In the genomic region with DNA sequence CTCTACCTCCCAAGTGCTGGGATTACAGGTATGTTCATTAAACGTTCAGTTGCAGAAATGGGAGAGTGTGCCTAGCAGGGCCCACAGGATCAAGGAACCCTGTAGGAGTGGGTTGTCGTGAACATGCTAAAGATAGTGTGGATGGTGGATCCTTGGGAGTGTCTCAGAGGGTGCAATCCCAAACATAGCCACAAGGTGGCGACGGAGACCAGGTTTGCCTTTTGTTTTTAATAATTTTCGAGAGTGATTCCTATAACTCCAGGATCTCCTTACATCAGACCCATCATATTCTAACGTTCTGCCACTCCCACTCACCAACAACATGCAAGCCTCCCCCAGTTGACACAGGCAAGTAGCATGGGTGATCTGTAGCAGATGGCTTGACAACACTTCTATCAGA, we compare ENCODE assay signal across 9 mouse cellular contexts. TPM values are rescaled to one million over a fixed set of nuclear protein-coding genes. Genes with fewer than 3 reads are reported as not detected.
DNase-seq lines count a peak whose midpoint lies in the region; TF ChIP-seq lines count a peak whose summit lies in the region.
"Had no signal": no experiment of that assay in that cellular context is flagged by ENCODE, and none has a peak within 500 bp of the region (broad histone marks: within the 10 kb centered on the region; RNA-seq: fewer than 3 reads in every experiment).

No protein-coding gene starts in this region.

- no peaks in the 10 kb centered on the region for H3K9me3 ChIP-seq in MEL (replicated peaks; ENCODE audit: insufficient read depth, low read length)
- H3K9me3 ChIP-seq in hindbrain, embryonic 10.5 days, result no peaks in the 10 kb centered on the region
- H3K9me3 ChIP-seq: lung, embryonic 15.5 days had no signal

- TF ChIP-seq POLR2A in MEL (IDR thresholded peaks at IDR 0.05; ENCODE audit: control insufficient read depth in 1 of 2, insufficient read depth in 1 of 2, low read depth in 1 of 2, low read length in 2 of 2, poor library complexity in 1 of 2), result no peak

- H3K4me1 ChIP-seq in MEL (ENCODE audit: control insufficient read depth in 1 of 2, insufficient read depth in 2 of 2, low read length in 2 of 2), result 0 out of 4 replicates have a peak, but pooled peaks cover 0 to 10% of the 10 kb centered on the region in 2 experiments
- H3K4me1 ChIP-seq in hindbrain, embryonic 10.5 days (replicated peaks), result peaks cover 31% of the 10 kb centered on the region

- H3K36me3 ChIP-seq in MEL (ENCODE audit: control insufficient read depth in 1 of 2, insufficient read depth in 2 of 2, low read length in 2 of 2), result peaks cover 0 to 3% of the 10 kb centered on the region in 2 experiments; a peak in 2 of 4 replicates
- no peaks in the 10 kb centered on the region for H3K36me3 ChIP-seq in hindbrain, embryonic 10.5 days
- H3K36me3 ChIP-seq: lung, embryonic 15.5 days had no signal

- no peak for TF ChIP-seq EP300 in MEL (IDR thresholded peaks at IDR 0.05; ENCODE audit: low read depth in 1 of 2, low read length in 2 of 2)

- TF ChIP-seq RAD21 in MEL (IDR thresholded peaks at IDR 0.05; ENCODE audit: low read depth, low read length), result peak; percentile 99

- no peak overlapping the region for H3K27ac ChIP-seq in MEL (ENCODE audit: control insufficient read depth, low read depth, low read length)
- no peak overlapping the region for H3K27ac ChIP-seq in hindbrain, embryonic 10.5 days
- H3K27ac ChIP-seq: lung, embryonic 15.5 days had no signal

- TF ChIP-seq CTCF in MEL (IDR thresholded peaks at IDR 0.05 in 2 of 3, conservative IDR thresholded peaks at IDR 0.05 in 1 of 3; ENCODE audit: control insufficient read depth in 1 of 3, insufficient read depth in 1 of 3, low read depth in 2 of 3, low read length in 3 of 3, poor library complexity in 1 of 3, severe bottlenecking in 1 of 3), result peak in 2 of 3 experiments; percentile 84 to 99

- H3K79me2 ChIP-seq in MEL (ENCODE audit: control insufficient read depth, insufficient read depth, low read length, poor library complexity), result no peaks in the 10 kb centered on the region

- H3K27me3 ChIP-seq in MEL (ENCODE audit: control insufficient read depth in 1 of 2, insufficient read depth in 2 of 2, low read length in 2 of 2), result no peaks in the 10 kb centered on the region
- H3K27me3 ChIP-seq in hindbrain, embryonic 10.5 days (ENCODE audit: insufficient read depth, poor library complexity, severe bottlenecking), result peaks cover 15% of the 10 kb centered on the region; the same call in 1 of the 2 replicates
- H3K27me3 ChIP-seq: lung, embryonic 15.5 days had no signal

- DNase-seq in MEL (ENCODE audit: low read depth, low spot score), result peak; percentile 84
- DNase-seq in brain, embryonic 18.5 days (ENCODE audit: low read depth, low spot score), result peak; percentile 49
- DNase-seq in fibroblast of lung, adult 2 months (ENCODE audit: low read depth), result peak; percentile 54
- peak; percentile 82 for DNase-seq in hindbrain, embryonic 10.5 days (ENCODE audit: low spot score)
- peak; percentile 90 to 97 for DNase-seq in layer of hippocampus, postnatal 25 days (ENCODE audit: extremely low spot score in 1 of 2, low spot score in 1 of 2)
- peak; percentile 74 to 88 for DNase-seq in lung, postnatal 4 days
- peak; percentile 72 for DNase-seq in retina, postnatal 7 days (ENCODE audit: low read depth, low spot score)
- peak; percentile 49 for DNase-seq in yolk sac, embryonic 10.5 days (ENCODE audit: low spot score)

- WGBS in hindbrain, embryonic 10.5 days, result 6% methylated on average over 6 of the region's 6 CpGs

- no peak overlapping the region for H3K4me3 ChIP-seq in MEL (ENCODE audit: control insufficient read depth in 1 of 2, insufficient read depth in 1 of 2, low read depth in 2 of 2, low read length in 2 of 2)
- no peak overlapping the region for H3K4me3 ChIP-seq in hindbrain, embryonic 10.5 days
- H3K4me3 ChIP-seq: lung, embryonic 15.5 days had no signal

- H3K9ac ChIP-seq in MEL (ENCODE audit: control insufficient read depth, low read depth, low read length, poor library complexity, severe bottlenecking), result no peak overlapping the region
- H3K9ac ChIP-seq: lung, embryonic 15.5 days had no signal

TF ChIP-seq in MEL, 35 proteins besides CTCF, POLR2A, EP300 and RAD21:
- TF ChIP-seq BHLHE40 (IDR thresholded peaks at IDR 0.05; ENCODE audit: borderline replicate concordance, low read depth, low read length), result no peak
- no peak for TF ChIP-seq TBP (IDR thresholded peaks at IDR 0.05; ENCODE audit: low read depth, low read length)
- no peak for TF ChIP-seq NRF1 (IDR thresholded peaks at IDR 0.05; ENCODE audit: insufficient read depth, low read depth, low read length, poor library complexity, severe bottlenecking)
- TF ChIP-seq ZNF384 (IDR thresholded peaks at IDR 0.05; ENCODE audit: low read depth, low read length), result no peak
- TF ChIP-seq USF1 (IDR thresholded peaks at IDR 0.05; ENCODE audit: low read depth, low read length), result no peak
- TF ChIP-seq KAT2A (conservative IDR thresholded peaks at IDR 0.05; ENCODE audit: low read depth, low read length), result no peak
- TF ChIP-seq SIN3A (IDR thresholded peaks at IDR 0.05; ENCODE audit: low read length), result peak; percentile 57
- TF ChIP-seq MAZ (IDR thresholded peaks at IDR 0.05; ENCODE audit: low read depth, low read length), result no peak
- TF ChIP-seq GATA1 (IDR thresholded peaks at IDR 0.05; ENCODE audit: low read depth, low read length), result no peak
- no peak for TF ChIP-seq ZKSCAN1 (IDR thresholded peaks at IDR 0.05; ENCODE audit: low read depth, low read length)
- TF ChIP-seq MAFK (IDR thresholded peaks at IDR 0.05; ENCODE audit: borderline replicate concordance, low read depth, low read length), result no peak
- TF ChIP-seq ZC3H11A (IDR thresholded peaks at IDR 0.05; ENCODE audit: low read depth, low read length), result peak; percentile 98
- 0 out of 2 replicates have a peak, but pooled peaks have one; percentile 34 for TF ChIP-seq MYC (IDR thresholded peaks at IDR 0.05; ENCODE audit: low read depth, low read length)
- peak; percentile 98 for TF ChIP-seq SMC3 (IDR thresholded peaks at IDR 0.05; ENCODE audit: low read depth, low read length)

RNA-seq across cellular contexts. Expression of a gene that starts 15.7 kb away (rescaled TPM):
- 4.8 and 6.6 TPM in 2 replicates for total RNA-seq in MEL (2012; rRNA removed)
- polyA plus RNA-seq in MEL (2012; ENCODE audit: insufficient read depth in 1 of 2, insufficient read length in 2 of 2, low read depth in 1 of 2, low replicate concordance in 2 of 2, missing spikeins in 1 of 2), result 10 to 100 TPM in 1 of 2 experiments, not detected in 1; 19.2 TPM
- 24.6 and 28.5 TPM in 2 replicates for polyA plus RNA-seq in hindbrain, embryonic 10.5 days (2016; fragmentation: Nextera tagmentation; extraction: Ambion mirVana)
- total RNA-seq in layer of hippocampus, postnatal 25 days (2021), result 10 to 100 TPM; 17.8 to 24.5 TPM
